Mouse (Mus musculus) granulocyte monocyte progenitor cell, adult 5-6 weeks (primary cell): Measurements from ENCODE around the gene Hsd3b5. TPM values are rescaled to one million over a fixed set of nuclear protein-coding genes. Genes with fewer than 3 reads are reported as not detected.
"Not testable (repeated sequence)": the region's sequence is repeated elsewhere in the genome, so short reads cannot be mapped to it uniquely, and the experiment has no call there.

Source experiments
- ATAC-seq: replicated peaks from 2 replicates; pipeline ENCODE4 v1.8.0; 2016; ENCODE audit warnings: mild to moderate bottlenecking, moderate TSS enrichment, inconsistent platforms; ENCODE audit not compliant: poor library complexity, severe bottlenecking
- total RNA-seq, 2 experiments: library from RNA; stranded (forward) in 1 of 2; stranded (reverse) in 1 of 2; fragments of 200-712, 200-1000 nt in 1 of 2; fragments of >200 nt in 1 of 2; fragmentation: Nextera tagmentation in 1 of 2; gene quantifications; 2 replicates each; pipeline ENCODE4 v1.2.3; 2014 to 2017

Gene Hsd3b5
- total RNA-seq (2014; fragmentation: Nextera tagmentation) (not detected in 2 replicates), total RNA-seq (2017) (not detected in 2 replicates)

- no peak for ATAC-seq
These were observed at the start of gene Hsd3b5 for GRCm38 (mm10) chr3:98630152-98630551. Gene Hsd3b5, minus strand, starts transcription at chr3:98630252.

- ATAC-seq = no peak
These were observed 5.1 kb upstream of the Hsd3b5 start for GRCm38 (mm10) chr3:98635145-98635544.

- ATAC-seq = no peak
These were observed 419 bp downstream of the Hsd3b5 start for GRCm38 (mm10) chr3:98629633-98630032.

GRCm38 (mm10) chr3:98616786-98617185 is 13.3 kb downstream of the Hsd3b5 start:
- ATAC-seq = peak; percentile 69

- peak; percentile 79 for ATAC-seq
These were observed 13.8 kb downstream of the Hsd3b5 start for GRCm38 (mm10) chr3:98616244-98616643.

GRCm38 (mm10) chr3:98614406-98614927 is 15.6 kb downstream of the Hsd3b5 start:
- not testable (repeated sequence) for ATAC-seq

- no peak for ATAC-seq
These were observed 16.1 kb downstream of the Hsd3b5 start for GRCm38 (mm10) chr3:98613963-98614362.

- ATAC-seq = not testable (repeated sequence)
These were observed 16.5 kb downstream of the Hsd3b5 start for GRCm38 (mm10) chr3:98613540-98613939.

- ATAC-seq = no peak
These were observed 41.3 kb downstream of the Hsd3b5 start, which contains the start of gene Gm10681 for GRCm38 (mm10) chr3:98588707-98589106. Gene Gm10681, minus strand, starts transcription at chr3:98588807.

- no peak for ATAC-seq
These were observed 42.3 kb downstream of the Hsd3b5 start for GRCm38 (mm10) chr3:98587721-98588120.

GRCm38 (mm10) chr3:98582622-98583021 is 47.4 kb downstream of the Hsd3b5 start:
- not testable (repeated sequence) for ATAC-seq

GRCm38 (mm10) chr3:98582202-98582601 is 47.9 kb downstream of the Hsd3b5 start:
- not testable (repeated sequence) for ATAC-seq

- ATAC-seq = not testable (repeated sequence)
These were observed 49.0 kb downstream of the Hsd3b5 start for GRCm38 (mm10) chr3:98581024-98581423.

Other genes with a start within 250 kb of the Hsd3b5 start
- gene Zfp697, start 247.8 kb downstream of the Hsd3b5 start, total RNA-seq (2014; fragmentation: Nextera tagmentation) = 1.4 and 3.5 TPM in 2 replicates
- 0.36 and 1.5 TPM in 2 replicates for gene Zfp697, start 247.8 kb downstream of the Hsd3b5 start, total RNA-seq (2017)
- gene Gm4450, start 173.1 kb downstream of the Hsd3b5 start, total RNA-seq (2014; fragmentation: Nextera tagmentation) = not detected in 2 replicates
- gene Gm4450, start 173.1 kb downstream of the Hsd3b5 start, total RNA-seq (2017) = not detected in 2 replicates
- not detected in 2 replicates for gene Hsd3b4, start 119.7 kb downstream of the Hsd3b5 start, total RNA-seq (2014; fragmentation: Nextera tagmentation)
- not detected in 2 replicates for gene Hsd3b4, start 119.7 kb downstream of the Hsd3b5 start, total RNA-seq (2017)
- not detected in 2 replicates for gene Gm10681, start 41.4 kb downstream of the Hsd3b5 start, total RNA-seq (2014; fragmentation: Nextera tagmentation)
- gene Gm10681, start 41.4 kb downstream of the Hsd3b5 start, total RNA-seq (2017) = not detected in 2 replicates
- gene Hsd3b2, start 94.3 kb upstream of the Hsd3b5 start, total RNA-seq (2014; fragmentation: Nextera tagmentation) = not detected in 2 replicates
- gene Hsd3b2, start 94.3 kb upstream of the Hsd3b5 start, total RNA-seq (2017) = not detected in 2 replicates
- gene Hsd3b3, start 132.9 kb upstream of the Hsd3b5 start, total RNA-seq (2014; fragmentation: Nextera tagmentation) = not detected in 2 replicates
- not detected in 2 replicates for gene Hsd3b3, start 132.9 kb upstream of the Hsd3b5 start, total RNA-seq (2017)
- not detected in 2 replicates for gene Hsd3b6, start 184.2 kb upstream of the Hsd3b5 start, total RNA-seq (2014; fragmentation: Nextera tagmentation)
- not detected in 2 replicates for gene Hsd3b6, start 184.2 kb upstream of the Hsd3b5 start, total RNA-seq (2017)
- not detected in 2 replicates for gene Hsd3b1, start 229.5 kb upstream of the Hsd3b5 start, total RNA-seq (2014; fragmentation: Nextera tagmentation)
- gene Hsd3b1, start 229.5 kb upstream of the Hsd3b5 start, total RNA-seq (2017) = not detected in 2 replicates